Mouse (Mus musculus): Measurements from ENCODE around the gene Nbdy. TPM values are rescaled to one million over a fixed set of nuclear protein-coding genes. Genes with fewer than 3 reads are reported as not detected.

Gene Nbdy
- polyA plus RNA-seq (2015; fragmentation: Illumina TruSeq; extraction: RNeasy Lipid Tissue Mini Kit (QIAGEN cat#74804); ENCODE audit: insufficient read depth, low replicate concordance): 80.4 TPM

GRCm38 (mm10) chrX:153723110-153723916, at the start of gene Nbdy:
Gene Nbdy, plus strand, starts transcription at chrX:153723590.

GRCm38 (mm10) chrX:153695782-153696395, 27.5 kb upstream of the Nbdy start, which contains the start of gene Kctd12b:
Gene Kctd12b, minus strand, starts transcription at chrX:153696391.

Other genes with a start within 250 kb of the Nbdy start
- 19.7 TPM for gene Ubqln2, start 225.4 kb upstream of the Nbdy start, polyA plus RNA-seq (2015; fragmentation: Illumina TruSeq; extraction: RNeasy Lipid Tissue Mini Kit (QIAGEN cat#74804); ENCODE audit: insufficient read depth, low replicate concordance)
- not detected for gene Cypt3, start 165.0 kb upstream of the Nbdy start, polyA plus RNA-seq (2015; fragmentation: Illumina TruSeq; extraction: RNeasy Lipid Tissue Mini Kit (QIAGEN cat#74804); ENCODE audit: insufficient read depth, low replicate concordance)
- gene Kctd12b, start 27.2 kb upstream of the Nbdy start, polyA plus RNA-seq (2015; fragmentation: Illumina TruSeq; extraction: RNeasy Lipid Tissue Mini Kit (QIAGEN cat#74804); ENCODE audit: insufficient read depth, low replicate concordance): 11.1 TPM
- gene Spin2c, start 108.6 kb downstream of the Nbdy start, polyA plus RNA-seq (2015; fragmentation: Illumina TruSeq; extraction: RNeasy Lipid Tissue Mini Kit (QIAGEN cat#74804); ENCODE audit: insufficient read depth, low replicate concordance): 3.5 TPM